Mouse (Mus musculus): ENCODE data around the gene Tgm3. TPM values are rescaled to one million over a fixed set of nuclear protein-coding genes. Genes with fewer than 3 reads are reported as not detected.

The Tgm3 gene
- polyA plus RNA-seq, 1 experiment from 2014 or later = 0.14 TPM

Small RNA genes lying within 50 kb of the gene (microRNA-seq; reads per million reads assigned to microRNA genes)
- gene Mir6339 = not detected

Other genes starting within 250 kb of the Tgm3 start
- gene Stk35, start 211.8 kb upstream of the Tgm3 start, polyA plus RNA-seq (2014; fragmentation: Nextera tagmentation; extraction: Ambion mirVana) = 12.8 and 13.4 TPM in 2 replicates
- not detected in 2 replicates for gene Tgm6, start 100.1 kb downstream of the Tgm3 start, polyA plus RNA-seq (2014; fragmentation: Nextera tagmentation; extraction: Ambion mirVana)
- gene Snrpb, start 167.1 kb downstream of the Tgm3 start, polyA plus RNA-seq (2014; fragmentation: Nextera tagmentation; extraction: Ambion mirVana) = 596 and 613 TPM in 2 replicates
- gene Tmc2, start 182.8 kb downstream of the Tgm3 start, polyA plus RNA-seq (2014; fragmentation: Nextera tagmentation; extraction: Ambion mirVana) = not detected in 2 replicates